Mouse (Mus musculus): ENCODE results near the gene Otud7a.

Gene Otud7a

DNA sequence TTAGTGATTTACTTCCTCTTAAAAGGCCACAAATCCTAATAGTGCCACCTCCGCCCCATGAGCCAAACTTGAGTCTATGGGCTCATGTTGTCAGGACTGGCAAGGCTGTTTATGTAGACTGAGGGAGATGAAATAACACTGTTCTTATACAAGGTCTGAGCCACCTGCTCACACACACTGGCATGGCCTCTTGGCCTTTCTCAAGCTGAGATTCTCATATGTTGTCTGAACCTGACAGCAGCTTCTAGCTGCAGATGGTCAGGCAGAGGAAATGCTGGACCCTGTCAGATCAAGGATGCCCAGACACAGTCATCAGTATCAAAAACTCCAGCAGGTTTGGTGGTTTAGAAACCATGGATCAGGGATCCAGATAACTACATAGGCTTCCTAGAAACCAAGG lies 328.7 kb downstream of the Otud7a start:
- DNase-seq (ENCODE audit: low read depth, low spot score), result no peak

GRCm38 (mm10) chr7:63774291-63774690 lies 329.7 kb downstream of the Otud7a start:
- no peak for DNase-seq (ENCODE audit: low read depth, low spot score)

DNA sequence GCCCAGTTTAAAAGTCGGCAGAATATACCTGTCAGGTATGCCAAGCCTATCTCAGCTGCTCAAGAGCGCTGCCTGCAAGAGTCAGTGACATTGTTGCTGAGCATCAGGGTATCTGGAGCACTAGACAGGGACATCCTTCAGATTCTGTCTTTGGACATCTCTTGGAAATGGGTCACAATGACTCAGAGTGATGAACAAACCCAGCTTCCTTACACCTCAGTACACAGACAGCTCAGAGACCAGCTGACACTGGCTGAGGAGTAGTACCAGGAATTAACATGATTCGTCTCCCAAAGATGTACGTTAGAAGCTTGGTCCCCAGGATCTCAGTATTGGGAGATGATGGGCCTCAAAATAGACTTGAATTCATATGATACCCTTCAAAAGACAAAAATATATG lies 332.8 kb downstream of the Otud7a start:
- no peak for DNase-seq (ENCODE audit: low read depth, low spot score)

DNA sequence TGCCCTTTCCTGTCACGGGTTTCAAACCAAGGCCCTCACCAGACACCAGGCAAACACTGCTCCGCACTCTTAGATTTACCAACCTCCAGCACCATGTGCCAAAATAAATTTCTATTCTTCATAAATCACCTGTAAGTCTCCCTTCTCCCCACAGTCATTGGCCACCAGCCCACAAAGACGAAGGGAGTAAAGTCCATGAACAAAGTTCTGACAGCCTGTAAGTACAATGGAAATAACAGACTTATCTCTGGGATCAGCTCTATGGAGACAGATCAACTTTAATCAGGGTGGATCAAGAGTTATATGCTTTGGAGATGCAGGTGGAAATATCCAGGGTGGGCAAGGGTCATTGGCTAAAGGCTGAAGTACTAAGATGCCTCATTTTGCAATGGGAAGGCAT lies 336.3 kb downstream of the Otud7a start:
- no peak for DNase-seq (ENCODE audit: low read depth, low spot score)

GRCm38 (mm10) chr7:63789743-63790142 lies 345.2 kb downstream of the Otud7a start:
- DNase-seq (ENCODE audit: low read depth, low spot score), result no peak

- DNase-seq (ENCODE audit: low read depth, low spot score), result peak; percentile 28
These were observed 351.6 kb downstream of the Otud7a start for GRCm38 (mm10) chr7:63796001-63796632.

DNA sequence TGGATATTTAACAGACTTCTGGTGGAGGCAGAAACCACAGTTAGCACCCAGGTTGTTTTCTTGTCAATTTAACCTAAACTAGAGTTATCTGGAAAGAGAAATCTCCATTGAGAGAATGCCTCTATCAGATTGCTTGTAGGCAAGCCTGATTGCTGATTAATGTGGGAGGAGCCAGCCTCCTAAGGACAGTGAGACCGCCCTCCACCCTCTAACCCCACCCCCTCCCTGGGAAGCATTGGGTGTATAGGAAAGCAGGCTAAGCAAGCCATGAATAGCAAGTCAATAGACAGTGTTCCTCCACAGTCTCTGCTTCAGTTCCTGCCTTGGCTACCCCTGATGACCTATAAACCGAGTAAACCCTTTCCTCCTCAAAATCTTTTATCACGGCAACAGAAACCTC lies 353.9 kb downstream of the Otud7a start:
- no peak for DNase-seq (ENCODE audit: low read depth, low spot score)

GRCm38 (mm10) chr7:63799304-63799703 lies 354.8 kb downstream of the Otud7a start:
- no peak for DNase-seq (ENCODE audit: low read depth, low spot score)

DNA sequence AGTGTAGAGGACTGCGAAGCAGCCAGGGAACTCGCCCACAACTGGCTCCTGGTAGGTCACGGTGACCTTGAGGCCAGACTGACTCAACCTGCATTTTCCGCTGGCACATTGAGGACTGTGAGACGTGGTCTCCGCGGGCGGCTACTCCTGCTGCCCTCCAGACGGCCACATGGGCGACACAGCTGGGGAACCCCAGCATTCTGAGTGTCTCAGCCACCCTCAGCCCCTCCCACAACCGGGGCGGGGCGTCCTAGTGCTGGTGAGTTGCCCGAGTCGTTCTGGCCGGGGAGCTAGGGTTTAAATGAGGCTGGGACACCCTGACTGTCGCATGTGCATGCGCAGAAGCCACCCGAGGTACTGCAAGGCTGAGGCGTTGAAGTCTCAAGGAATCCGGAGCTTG lies 358.2 kb downstream of the Otud7a start:
- DNase-seq (ENCODE audit: low read depth, low spot score), result no peak

All from brain, embryonic 18.5 days (tissue).